Mouse (Mus musculus) frontal cortex, adult (tissue): ENCODE measurements around the gene Sike1.

Experiments used
- ATAC-seq: cut with Nextera tagmentation; 2 replicates; pipeline ENCODE4 v1.9.2; 2017; ENCODE audit warnings: mild to moderate bottlenecking, moderate library complexity, mixed read lengths; ENCODE audit not compliant: low TSS enrichment

Sike1 gene

GRCm38 (mm10) chr3:102995605-102996321, at the start of gene Sike1:
Sike1 (plus strand) TSS chr3:102995708.
- ATAC-seq, result peak; percentile 99

GRCm38 (mm10) chr3:102946312-102946711, 49.2 kb upstream of the Sike1 start:
- ATAC-seq, result no peak

- no peak for ATAC-seq
Measured at GRCm38 (mm10) chr3:102946861-102947260, 48.6 kb upstream of the Sike1 start.

- no peak for ATAC-seq
Measured at GRCm38 (mm10) chr3:102954476-102954875, 41.0 kb upstream of the Sike1 start.

- ATAC-seq, result no peak
Measured at GRCm38 (mm10) chr3:102955143-102955542, 40.4 kb upstream of the Sike1 start.

GRCm38 (mm10) chr3:102955596-102955995, 39.9 kb upstream of the Sike1 start:
- ATAC-seq, result no peak

- ATAC-seq, result no peak
Measured at GRCm38 (mm10) chr3:102964033-102964432, 31.5 kb upstream of the Sike1 start, which contains the start of gene Nr1h5. Nr1h5 (minus strand) TSS chr3:102964133.

- ATAC-seq, result no peak
Measured at GRCm38 (mm10) chr3:102970067-102970466, 25.4 kb upstream of the Sike1 start.

GRCm38 (mm10) chr3:102970508-102970907, 25.0 kb upstream of the Sike1 start:
- ATAC-seq, result peak; percentile 47; the same call in 1 of the 2 replicates

- no peak for ATAC-seq
Measured at GRCm38 (mm10) chr3:102976906-102977305, 18.6 kb upstream of the Sike1 start.

GRCm38 (mm10) chr3:102979550-102980348, 15.8 kb upstream of the Sike1 start:
- ATAC-seq, result peak; percentile 78

- ATAC-seq, result no peak
Measured at GRCm38 (mm10) chr3:102980349-102980736, 15.2 kb upstream of the Sike1 start.

GRCm38 (mm10) chr3:102991041-102991440, 4.5 kb upstream of the Sike1 start:
- ATAC-seq, result no peak

GRCm38 (mm10) chr3:102992936-102993335, 2.6 kb upstream of the Sike1 start:
- no peak for ATAC-seq

- ATAC-seq, result peak; percentile 58
Measured at GRCm38 (mm10) chr3:102995233-102995604, 289 bp upstream of the Sike1 start.

- no peak for ATAC-seq
Measured at GRCm38 (mm10) chr3:102997036-102997435, 1.5 kb downstream of the Sike1 start.

- ATAC-seq, result no peak
Measured at GRCm38 (mm10) chr3:102997591-102997990, 2.1 kb downstream of the Sike1 start.

- no peak for ATAC-seq
Measured at GRCm38 (mm10) chr3:103001595-103001994, 6.1 kb downstream of the Sike1 start.

GRCm38 (mm10) chr3:103017350-103017749, 21.8 kb downstream of the Sike1 start:
- no peak for ATAC-seq

- no peak for ATAC-seq
Measured at GRCm38 (mm10) chr3:103019462-103019861, 24.0 kb downstream of the Sike1 start.

- ATAC-seq, result peak; percentile 97
Measured at GRCm38 (mm10) chr3:103020249-103020942, 24.9 kb downstream of the Sike1 start, which contains the start of gene Csde1. Csde1 (plus strand) TSS chr3:103020426.

- peak; percentile 89 for ATAC-seq
Measured at GRCm38 (mm10) chr3:103020943-103021638, 25.6 kb downstream of the Sike1 start.
